Mouse (Mus musculus) G1E (cell line): ENCODE measurements at regions not wholly inside any gene's neighbourhood (a gene's known extent, or its start where the extent isn't known, plus 50 kb on each side); places are given as distances from the start of the nearest gene placed in this dataset.

Source experiments
- POLR2AphosphoS5 ChIP-seq: IDR thresholded peaks from 2 replicates; pipeline ENCODE4 v1.6.1; 2012; ENCODE audit warnings: low read depth, low read length, inconsistent platforms; ENCODE audit not compliant: insufficient replicate concordance
- TAL1 ChIP-seq: conservative IDR thresholded peaks from 2 replicates; pipeline ENCODE4 v1.6.1; 2012; ENCODE audit warnings: low read depth, low read length, inconsistent platforms, mixed read lengths

DNA sequence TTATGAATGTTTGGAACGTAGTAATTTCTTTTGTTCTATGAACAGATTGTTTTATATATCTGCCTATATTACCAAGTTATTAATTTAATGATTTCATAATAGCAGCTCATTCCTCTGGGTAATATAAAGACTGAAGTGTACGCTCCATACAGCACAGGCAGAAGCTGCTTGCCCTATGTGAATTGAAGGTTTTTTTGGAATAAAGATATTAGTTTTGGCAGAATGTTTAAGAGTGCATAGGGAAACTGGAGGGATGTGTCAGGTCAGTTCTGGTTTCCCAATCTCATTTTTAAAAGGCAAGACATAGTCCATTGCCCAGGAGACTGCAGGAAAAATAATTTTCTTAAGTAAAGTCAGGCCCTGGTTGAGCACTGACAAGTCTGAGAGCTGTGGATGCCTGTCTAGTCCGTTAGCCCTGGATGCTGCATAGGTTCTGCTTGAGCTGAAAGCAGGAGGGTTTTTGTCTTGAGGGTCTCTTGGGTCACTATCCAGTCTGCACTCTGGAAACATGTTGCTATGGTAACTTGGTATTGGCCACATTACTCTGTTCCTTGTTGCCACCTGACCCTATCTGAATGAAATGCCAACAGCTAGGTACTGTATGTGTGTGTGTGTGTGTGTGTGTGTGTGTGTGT is 516.3 kb upstream of the Fam160b2 start:
- TF ChIP-seq POLR2AphosphoS5 = no peak
- no peak for TF ChIP-seq TAL1
